Mouse (Mus musculus): ENCODE data around the gene Hist1h2af.

Gene Hist1h2af

GRCm38 (mm10) chr13:23576906-23577639, 43.4 kb downstream of the Hist1h2af start:
- DNase-seq (ENCODE audit: low spot score in 2 of 2): no peak

- no peak for DNase-seq (ENCODE audit: low spot score in 2 of 2)
These were observed 44.1 kb downstream of the Hist1h2af start for GRCm38 (mm10) chr13:23577835-23578234.

- peak; percentile 95 to 96 for DNase-seq (ENCODE audit: low spot score in 2 of 2)
These were observed 47.9 kb downstream of the Hist1h2af start, which contains the start of gene Hist1h4d for GRCm38 (mm10) chr13:23581408-23582218. Hist1h4d (plus strand) TSS chr13:23581598.

GRCm38 (mm10) chr13:23582219-23583056, 48.7 kb downstream of the Hist1h2af start:
- no peak for DNase-seq (ENCODE audit: low spot score in 2 of 2)

- no peak for DNase-seq (ENCODE audit: low spot score in 2 of 2)
These were observed 49.8 kb downstream of the Hist1h2af start for GRCm38 (mm10) chr13:23583387-23584068.

All from urinary bladder, adult 18-20 months (tissue).